Mouse (Mus musculus) macrophage (primary cell): Measurements from ENCODE around the gene Ppp1r14d. TPM values are rescaled to one million over a fixed set of nuclear protein-coding genes. Genes with fewer than 3 reads are reported as not detected.

Experiments used
- H3K27ac ChIP-seq: fragments of 350-480 bp; formaldehyde crosslinking; 2 replicates; pipeline ENCODE4 v1.9.0; 2021
- H3K36me3 ChIP-seq: fragments of 350-480 bp; formaldehyde crosslinking; 2 replicates; pipeline ENCODE4 v1.9.0; 2021; ENCODE audit errors: inconsistent target
- H3K4me3 ChIP-seq: fragments of 350-480 bp; formaldehyde crosslinking; 2 replicates; pipeline ENCODE4 v1.9.0; 2021; ENCODE audit errors: inconsistent target
- H3K79me2 ChIP-seq: fragments of 350-480 bp; formaldehyde crosslinking; 2 replicates; pipeline ENCODE4 v1.9.0; 2021; ENCODE audit errors: inconsistent target
- WGBS: methylation state at CpG from one replicate; pipeline ENCODE4 v1.1.7; 2026; ENCODE audit warnings: inconsistent platforms; ENCODE audit not compliant: missing documents; 5-methylcytosine and 5-hydroxymethylcytosine counted together
- polyA plus RNA-seq: library from polyadenylated mRNA; stranded (reverse); fragments of 250-400 nt; gene quantifications from 3 replicates; pipeline ENCODE4 v1.2.4, GENCODE M21; 2018; ENCODE audit warnings: inconsistent platforms

Gene Ppp1r14d
- polyA plus RNA-seq, 1 experiment from 2014 or later, result not detected

DNA sequence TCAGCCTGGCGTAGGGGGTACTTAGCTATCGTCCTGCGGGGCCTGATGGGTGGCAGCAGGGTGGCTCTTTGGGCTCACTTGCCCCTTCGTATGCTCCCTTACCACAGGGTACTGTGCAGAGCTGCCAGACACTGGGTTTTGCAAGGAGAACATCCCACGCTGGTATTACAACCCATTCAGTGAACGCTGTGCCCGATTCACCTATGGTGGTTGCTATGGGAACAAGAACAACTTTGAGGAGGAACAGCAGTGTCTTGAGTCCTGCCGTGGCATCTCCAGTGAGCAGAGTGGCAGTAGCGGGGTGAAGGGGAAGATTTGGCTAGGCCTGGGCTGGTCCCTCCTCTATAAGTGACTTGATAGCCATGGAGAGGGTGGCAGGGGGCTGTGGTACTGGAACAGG is 18.2 kb upstream of the Ppp1r14d start:
- 95% methylated on average over 9 of the region's 9 CpGs for WGBS
- no peaks in the 10 kb centered on the region for H3K36me3 ChIP-seq
- no peaks in the 10 kb centered on the region for H3K79me2 ChIP-seq
- H3K27ac ChIP-seq, result no peak overlapping the region
- no peak overlapping the region for H3K4me3 ChIP-seq

DNA sequence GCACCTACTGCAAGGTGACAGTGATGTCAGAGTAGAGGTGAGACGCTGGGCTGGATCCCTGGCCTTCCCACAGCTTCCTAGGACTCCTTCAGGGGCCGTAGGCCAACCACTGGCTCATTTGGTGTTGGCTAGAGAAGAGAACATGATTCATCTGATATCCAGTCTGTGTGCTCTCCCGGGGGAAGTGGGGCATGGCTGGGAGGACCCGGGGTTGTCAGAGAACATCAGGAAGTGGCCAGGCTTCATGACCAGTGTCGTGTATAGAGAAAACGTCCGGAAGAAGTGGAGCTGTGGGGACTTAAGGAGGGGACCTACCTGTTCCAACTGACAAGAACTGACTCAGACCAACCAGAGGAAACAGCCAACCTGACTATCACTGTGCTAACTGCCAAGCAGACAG is 15.5 kb upstream of the Ppp1r14d start:
- no peak overlapping the region for H3K27ac ChIP-seq
- H3K36me3 ChIP-seq, result no peaks in the 10 kb centered on the region
- 73% methylated on average over 7 of the region's 7 CpGs for WGBS
- no peaks in the 10 kb centered on the region for H3K79me2 ChIP-seq
- H3K4me3 ChIP-seq, result no peak overlapping the region

DNA sequence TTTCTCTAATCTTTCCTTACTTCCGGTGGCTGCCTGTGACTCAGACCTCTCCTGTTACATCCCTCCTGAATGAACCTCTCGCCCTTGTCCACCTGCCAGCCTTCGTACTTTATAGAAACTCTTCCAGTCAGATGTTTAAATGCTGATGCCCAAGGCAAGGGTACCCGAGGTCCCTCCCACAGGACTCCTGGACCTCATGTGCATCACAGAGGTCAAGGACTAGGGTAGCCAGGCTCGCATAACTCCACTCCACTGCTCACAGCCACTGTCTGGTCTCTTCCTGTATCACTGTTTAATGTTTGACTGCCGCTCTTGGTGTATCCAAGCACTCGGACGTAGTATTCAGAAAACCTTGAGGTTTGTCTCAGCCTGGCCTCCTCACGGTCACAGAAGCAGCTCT is 12.8 kb upstream of the Ppp1r14d start:
- Histone ChIP-seq H3K36me3 (no peaks in the 10 kb centered on the region), H3K79me2 (no peaks in the 10 kb centered on the region), H3K4me3 (no peak overlapping the region), H3K27ac (no peak overlapping the region)
- WGBS, result 64% methylated on average over 9 of the region's 9 CpGs

DNA sequence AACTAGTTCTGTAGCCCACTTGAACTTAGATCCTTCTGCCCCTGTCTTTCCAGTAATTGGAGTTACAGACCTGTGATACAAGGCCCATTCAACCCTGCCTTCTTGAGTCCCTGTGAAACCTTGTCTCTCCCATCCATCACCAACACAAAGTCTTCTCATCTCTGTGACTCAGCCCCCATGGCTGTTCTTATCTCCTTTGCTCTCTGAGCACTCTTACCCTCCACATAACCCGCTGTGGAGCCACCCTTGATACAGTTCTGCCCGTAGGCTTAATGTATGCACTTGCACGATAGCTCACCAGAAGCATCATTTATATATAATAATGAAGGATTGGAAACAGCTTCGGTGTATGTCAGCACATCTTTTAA is 11.1 kb upstream of the Ppp1r14d start:
- Histone ChIP-seq H3K79me2 (no peaks in the 10 kb centered on the region), H3K36me3 (no peaks in the 10 kb centered on the region), H3K27ac (no peak overlapping the region), H3K4me3 (no peak overlapping the region)
- 96% methylated on average over 4 of the region's 4 CpGs for WGBS

DNA sequence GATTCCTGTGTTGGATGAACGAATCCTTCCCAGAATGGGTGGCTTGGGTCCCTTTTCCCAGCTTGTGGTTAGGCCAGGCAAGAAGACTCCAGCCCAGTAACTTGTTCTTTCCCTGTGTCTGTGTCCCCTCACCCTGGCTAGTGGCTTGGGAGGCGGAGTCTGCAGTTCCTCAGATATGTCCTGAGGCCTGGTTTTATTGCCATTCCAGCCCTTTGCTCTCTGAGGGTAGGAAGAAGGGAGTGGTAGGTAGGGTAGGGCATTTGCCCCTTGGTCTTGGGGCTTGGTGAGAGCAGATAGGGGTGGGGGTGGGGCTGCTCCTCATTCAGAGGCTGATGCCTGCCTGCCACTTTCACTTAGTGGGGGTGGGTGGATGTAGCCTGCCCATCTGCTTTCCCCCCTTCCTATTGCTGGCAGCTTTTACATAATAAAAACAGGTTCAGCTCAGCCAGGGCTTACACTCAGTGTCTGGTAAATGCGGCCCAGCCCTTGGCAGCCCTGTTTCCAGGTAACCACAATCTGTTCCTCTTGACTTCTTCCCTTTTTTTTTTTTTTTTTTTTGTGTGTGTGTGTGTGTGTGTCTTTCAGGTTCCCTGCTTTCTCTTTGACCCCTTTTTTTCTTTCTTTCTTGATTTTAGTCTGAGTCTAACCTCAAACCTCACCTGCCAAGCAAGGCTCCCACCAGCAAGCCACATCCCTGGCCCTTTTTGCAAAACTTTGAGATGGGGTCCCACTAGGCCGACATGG is 10.5 kb upstream of the Ppp1r14d start:
- WGBS, result 86% methylated on average over 4 of the region's 4 CpGs
- H3K79me2 ChIP-seq, result no peaks in the 10 kb centered on the region
- H3K36me3 ChIP-seq, result no peaks in the 10 kb centered on the region
- no peak overlapping the region for H3K4me3 ChIP-seq
- H3K27ac ChIP-seq, result no peak overlapping the region

DNA sequence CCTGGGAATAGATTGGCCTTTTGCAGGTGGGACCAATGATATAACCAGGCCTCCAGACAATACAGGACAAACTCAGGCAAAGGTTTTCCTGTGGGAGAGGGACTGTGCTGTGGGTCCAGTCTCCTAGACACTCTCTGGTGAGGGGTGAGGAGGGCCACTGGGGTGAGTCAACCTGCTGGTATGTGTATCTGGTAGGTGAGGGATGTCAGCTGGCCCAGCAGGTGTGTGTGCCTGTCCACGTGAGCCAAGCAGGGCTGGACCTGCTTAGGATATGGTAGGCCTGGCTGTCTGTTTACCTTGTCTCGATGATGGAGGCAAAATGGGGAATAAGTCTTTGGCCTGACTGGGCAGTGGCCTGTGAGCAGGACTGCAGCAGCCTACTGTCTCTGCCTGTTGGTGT is 9.0 kb upstream of the Ppp1r14d start:
- Histone ChIP-seq H3K27ac (no peak overlapping the region), H3K4me3 (no peak overlapping the region), H3K36me3 (no peaks in the 10 kb centered on the region), H3K79me2 (no peaks in the 10 kb centered on the region)
- WGBS, result 97% methylated on average over 2 of the region's 2 CpGs

DNA sequence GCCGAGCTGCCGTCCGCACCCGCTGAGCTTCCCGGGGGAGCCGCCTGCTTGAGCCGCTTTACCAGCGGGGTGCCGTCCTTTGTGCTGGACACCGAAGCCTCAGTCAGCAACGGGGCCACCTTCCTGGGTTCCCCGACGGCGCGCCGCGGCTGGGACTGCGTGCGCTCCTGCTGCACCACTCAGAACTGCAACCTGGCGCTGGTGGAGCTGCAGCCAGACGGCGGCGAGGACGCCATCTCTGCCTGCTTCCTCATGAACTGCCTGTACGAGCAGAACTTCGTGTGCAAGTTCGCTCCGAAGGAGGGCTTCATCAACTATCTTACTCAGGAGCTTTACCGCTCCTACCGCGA is 8.1 kb upstream of the Ppp1r14d start:
- Histone ChIP-seq H3K79me2 (no peaks in the 10 kb centered on the region), H3K27ac (no peak overlapping the region), H3K4me3 (no peak overlapping the region), H3K36me3 (no peaks in the 10 kb centered on the region)
- 22% methylated on average over 31 of the region's 31 CpGs for WGBS

DNA sequence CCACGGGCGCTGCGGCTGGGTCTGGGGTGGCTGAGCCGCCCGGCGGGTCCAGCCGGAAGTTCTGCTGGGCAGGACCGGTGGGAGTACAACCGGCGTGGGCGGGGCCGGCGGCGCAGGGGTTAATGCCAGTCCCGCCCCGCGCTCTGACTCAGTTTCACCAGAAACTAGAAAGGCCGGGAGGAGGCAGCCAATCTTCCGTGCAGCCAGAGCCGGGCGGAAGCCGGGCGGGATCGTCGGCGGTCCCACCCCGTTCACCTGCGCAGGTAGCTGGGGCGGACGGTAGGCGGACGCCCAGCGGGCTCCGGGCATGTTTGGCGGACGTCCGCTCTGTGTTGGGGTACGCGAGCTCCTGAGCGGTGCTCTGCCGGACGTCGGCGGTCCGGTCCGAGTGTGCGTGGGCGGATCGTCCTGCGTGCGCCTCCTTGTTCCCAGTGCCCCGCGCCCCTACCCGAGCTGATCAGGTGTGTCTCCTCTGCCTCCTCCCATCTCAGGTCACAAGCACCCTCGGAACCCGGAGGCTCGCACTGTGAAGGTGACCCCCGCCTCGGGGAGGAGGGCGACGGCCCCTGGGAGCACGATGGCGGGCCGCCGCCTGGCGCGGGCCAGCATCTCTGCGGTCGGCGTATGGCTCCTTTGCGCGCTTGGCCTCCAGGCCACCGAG is 7.6 kb upstream of the Ppp1r14d start, which contains the start of gene Spint1:
Gene Spint1, plus strand, starts transcription at position 153 of the 661 bp plus-strand sequence.
- 2% methylated on average over 66 of the region's 73 CpGs for WGBS
- Histone ChIP-seq H3K79me2 (no peaks in the 10 kb centered on the region), H3K27ac (no peak within 1 kb of the TSS), H3K4me3 (no peak within 1 kb of the TSS), H3K36me3 (no peaks in the 10 kb centered on the region)

DNA sequence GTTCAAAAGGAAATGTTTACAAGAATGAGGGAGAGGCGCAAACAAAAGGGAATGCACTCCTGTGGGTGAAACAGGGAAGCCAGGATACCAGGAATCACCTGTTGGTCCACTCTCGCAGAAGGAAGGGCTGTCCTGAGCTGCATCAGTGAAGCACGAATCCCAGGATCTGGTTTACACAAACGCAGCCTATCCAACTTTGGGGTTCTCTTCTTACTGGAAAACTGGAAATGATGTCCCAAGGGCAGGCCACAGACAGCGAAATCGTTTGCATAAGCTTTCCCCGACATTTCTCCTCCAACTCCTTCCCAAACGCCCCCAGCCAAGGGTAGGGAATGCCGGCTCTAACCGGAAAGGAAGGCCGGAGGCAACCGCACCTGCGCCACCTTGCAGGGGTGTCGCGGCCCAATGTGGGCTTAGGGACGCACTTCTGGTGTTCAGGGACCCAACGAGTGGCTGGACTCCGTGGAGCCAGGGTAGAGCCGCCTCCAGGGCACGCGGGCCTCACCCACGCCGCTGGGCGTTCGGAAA is 7.0 kb upstream of the Ppp1r14d start:
- WGBS, result 40% methylated on average over 25 of the region's 25 CpGs
- no peak overlapping the region for H3K27ac ChIP-seq
- H3K36me3 ChIP-seq, result no peaks in the 10 kb centered on the region
- H3K79me2 ChIP-seq, result no peaks in the 10 kb centered on the region
- H3K4me3 ChIP-seq, result no peak overlapping the region

DNA sequence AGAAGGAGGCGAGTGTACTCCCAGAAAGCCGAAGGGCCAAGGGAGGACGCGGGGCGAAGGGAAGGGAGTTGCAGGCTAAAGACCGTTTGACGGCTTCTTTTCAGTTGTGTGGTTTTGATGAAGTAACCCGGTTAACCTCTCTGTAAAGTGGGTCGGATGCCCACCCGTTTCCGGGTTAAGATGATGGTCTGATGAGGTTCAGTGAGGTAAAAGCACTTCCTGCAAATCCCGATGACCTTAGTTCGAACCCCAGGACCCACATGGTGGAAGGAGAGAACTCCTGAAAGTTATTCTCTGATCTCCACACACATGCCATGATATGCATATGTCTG is 20.6 kb downstream of the Ppp1r14d start:
- WGBS, result 0% methylated on average over 13 of the region's 13 CpGs
- Histone ChIP-seq H3K36me3 (peaks cover 28% of the 10 kb centered on the region; the same call in 1 of the 2 replicates), H3K4me3 (peak overlapping the region; percentile 92), H3K27ac (peak overlapping the region; percentile 44; the same call in 1 of the 2 replicates), H3K79me2 (peaks cover 42% of the 10 kb centered on the region; the same call in 1 of the 2 replicates)

DNA sequence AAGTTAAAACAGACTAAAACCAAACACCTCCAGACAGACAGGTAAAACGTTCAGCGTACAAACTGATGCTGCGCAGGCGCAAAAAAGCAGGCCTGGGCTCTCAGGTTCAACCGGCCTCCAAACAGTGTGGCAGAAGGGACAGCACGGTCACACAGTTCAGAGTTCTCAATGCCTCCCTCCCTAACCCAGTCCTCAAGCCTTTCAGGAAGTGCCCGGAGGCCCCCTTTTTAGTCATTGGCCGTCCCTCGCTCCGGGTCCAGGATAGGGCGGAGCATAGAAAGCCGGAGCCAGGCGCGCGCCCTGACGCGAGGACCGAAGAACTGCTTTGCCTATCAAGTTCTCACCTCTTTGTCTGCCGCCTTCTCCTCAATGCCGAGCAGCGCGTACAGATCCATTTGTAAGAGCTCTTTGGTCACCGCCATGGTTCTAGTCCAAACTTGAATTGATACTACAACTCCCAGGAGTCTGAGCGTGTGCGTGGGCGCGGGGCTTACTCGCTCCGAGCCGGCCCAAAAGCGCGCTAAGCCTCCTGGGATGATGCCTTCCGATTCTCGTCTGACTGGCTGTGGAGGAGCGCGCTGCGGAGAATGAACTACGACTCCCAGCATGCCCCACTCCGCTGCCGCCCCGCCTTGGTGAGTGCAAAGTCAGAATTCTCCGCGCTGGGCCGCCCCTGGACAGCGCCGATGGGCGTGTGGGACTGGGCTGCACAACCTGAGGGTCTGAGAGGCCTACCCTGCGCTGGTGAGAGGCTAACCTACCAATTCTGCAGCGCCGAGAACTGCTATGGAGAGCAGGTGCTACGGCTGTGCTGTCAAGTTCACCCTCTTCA is 21.1 kb downstream of the Ppp1r14d start, which contains the start of the genes Zfyve19 and Dnajc17:
Gene Zfyve19, plus strand, starts transcription at position 274 of the 832 bp plus-strand sequence.
Gene Dnajc17, minus strand, starts transcription at position 452 of the 832 bp plus-strand sequence.
- H3K4me3 ChIP-seq, result peak within 1 kb of the TSS; percentile 92
- WGBS, result 0% methylated on average over 51 of the region's 51 CpGs
- peak within 1 kb of the TSS; percentile 81 for H3K27ac ChIP-seq
- peaks cover 48% of the 10 kb centered on the region; the same call in 1 of the 2 replicates for H3K79me2 ChIP-seq
- H3K36me3 ChIP-seq, result peaks cover 28% of the 10 kb centered on the region; the same call in 1 of the 2 replicates

DNA sequence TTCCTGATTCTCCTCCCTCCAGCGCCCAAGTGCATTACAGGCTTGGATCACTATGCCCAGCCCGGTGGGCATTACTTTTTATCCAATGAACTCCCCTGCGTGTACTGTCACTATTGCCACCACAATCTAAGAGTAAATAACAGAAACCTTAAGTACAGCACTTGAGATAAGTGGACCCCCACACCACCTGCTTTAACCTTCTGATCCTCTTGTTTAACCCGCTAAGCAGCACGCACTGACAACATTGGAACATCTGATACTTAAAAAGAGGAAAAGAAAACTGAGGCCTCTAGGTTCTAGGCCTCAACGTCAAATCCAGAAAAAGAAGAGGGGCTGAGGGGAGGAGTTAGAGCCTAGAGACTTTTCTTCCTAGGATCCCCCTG is 21.8 kb downstream of the Ppp1r14d start:
- WGBS, result 24% methylated on average over 6 of the region's 6 CpGs
- H3K36me3 ChIP-seq, result peaks cover 22% of the 10 kb centered on the region; the same call in 1 of the 2 replicates
- H3K4me3 ChIP-seq, result peak overlapping the region; percentile 92
- peak overlapping the region; percentile 81 for H3K27ac ChIP-seq
- H3K79me2 ChIP-seq, result peaks cover 54% of the 10 kb centered on the region; the same call in 1 of the 2 replicates

DNA sequence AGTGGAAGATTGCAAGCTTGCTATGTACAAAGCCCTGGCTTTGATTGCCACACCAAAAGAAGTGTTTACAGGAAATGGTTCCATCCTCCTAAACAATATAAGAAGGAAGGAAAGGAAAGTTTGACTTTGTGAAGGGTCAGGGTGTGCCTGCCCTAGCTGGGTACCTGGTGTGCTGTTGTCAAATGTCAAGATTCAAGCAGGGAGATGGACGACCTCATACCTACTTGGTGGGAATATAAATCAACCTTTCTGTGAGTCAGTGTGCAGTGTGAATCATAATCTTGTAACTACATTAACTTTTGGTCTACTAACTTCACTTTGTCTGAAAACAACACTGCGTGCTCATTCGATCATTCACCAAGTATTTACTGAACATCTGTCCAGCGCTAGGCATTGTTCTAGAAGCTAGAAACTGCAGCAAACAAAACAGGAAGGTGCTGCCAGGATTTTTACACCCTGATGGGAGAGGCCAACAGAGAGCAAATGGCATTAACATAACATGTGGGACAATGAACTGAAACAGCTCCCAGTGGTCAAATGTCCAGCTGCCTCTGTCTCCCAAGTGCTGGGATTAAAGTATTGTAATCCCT is 25.7 kb downstream of the Ppp1r14d start:
- Histone ChIP-seq H3K4me3 (no peak overlapping the region), H3K27ac (no peak overlapping the region), H3K36me3 (no peaks in the 10 kb centered on the region), H3K79me2 (peaks cover 83% of the 10 kb centered on the region; the same call in 1 of the 2 replicates)
- WGBS, result 89% methylated on average over 4 of the region's 4 CpGs

DNA sequence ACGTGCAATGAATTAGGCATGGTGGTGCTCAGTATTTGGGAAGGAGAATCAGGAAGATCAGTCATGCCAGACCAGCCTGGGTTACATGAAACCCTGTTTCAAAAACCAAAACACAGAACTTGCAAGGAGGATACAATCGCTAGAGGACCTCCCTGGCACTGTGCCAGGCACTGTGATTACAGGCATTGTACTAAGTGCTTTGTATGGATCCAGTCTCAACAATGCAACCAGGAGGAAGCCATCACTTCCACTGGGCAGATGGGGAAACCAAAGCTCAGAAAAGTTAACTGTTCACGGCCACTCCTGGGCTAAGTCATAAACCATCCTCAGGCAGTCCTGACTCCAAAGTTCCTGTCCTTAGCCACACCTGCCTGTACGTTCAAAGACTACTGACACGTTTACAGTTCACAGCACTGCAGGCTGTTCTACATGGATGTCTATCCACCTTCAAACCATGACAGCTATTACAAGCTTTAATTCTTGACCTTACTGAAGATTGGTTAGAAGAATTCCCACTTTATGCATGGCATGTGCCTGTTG is 26.7 kb downstream of the Ppp1r14d start:
- 77% methylated on average over 5 of the region's 5 CpGs for WGBS
- H3K79me2 ChIP-seq, result peaks cover 82% of the 10 kb centered on the region; the same call in 1 of the 2 replicates
- no peaks in the 10 kb centered on the region for H3K36me3 ChIP-seq
- H3K27ac ChIP-seq, result no peak overlapping the region
- H3K4me3 ChIP-seq, result no peak overlapping the region
